Mouse (Mus musculus) ovary, postnatal 10 days (tissue): ENCODE measurements around the gene Cabp2.

Experiments used
- DNase-seq: peaks from one replicate; pipeline ENCODE4 v3.0.0; 2022; ENCODE audit warnings: low spot score

Cabp2 gene

GRCm38 (mm10) chr19:4082219-4082965, 1.0 kb downstream of the Cabp2 start:
- no peak for DNase-seq

- no peak for DNase-seq
These were observed 1.9 kb downstream of the Cabp2 start for GRCm38 (mm10) chr19:4083316-4083715.

- DNase-seq: no peak
These were observed 2.4 kb downstream of the Cabp2 start for GRCm38 (mm10) chr19:4083826-4084225.

GRCm38 (mm10) chr19:4084984-4085383, 3.6 kb downstream of the Cabp2 start:
- DNase-seq: no peak

- no peak for DNase-seq
These were observed 4.8 kb downstream of the Cabp2 start for GRCm38 (mm10) chr19:4086156-4086555.

- no peak for DNase-seq
These were observed 5.7 kb downstream of the Cabp2 start for GRCm38 (mm10) chr19:4087090-4087489.

- no peak for DNase-seq
These were observed 6.8 kb downstream of the Cabp2 start for GRCm38 (mm10) chr19:4088146-4088545.

GRCm38 (mm10) chr19:4089128-4089527, 7.8 kb downstream of the Cabp2 start:
- no peak for DNase-seq

- DNase-seq: no peak
These were observed 9.1 kb downstream of the Cabp2 start for GRCm38 (mm10) chr19:4090446-4090845.

GRCm38 (mm10) chr19:4091383-4091782, 10.0 kb downstream of the Cabp2 start:
- no peak for DNase-seq

- DNase-seq: no peak
These were observed 11.4 kb downstream of the Cabp2 start for GRCm38 (mm10) chr19:4092750-4093149.

GRCm38 (mm10) chr19:4093772-4094171, 12.4 kb downstream of the Cabp2 start:
- no peak for DNase-seq

- DNase-seq: no peak
These were observed 13.0 kb downstream of the Cabp2 start for GRCm38 (mm10) chr19:4094348-4094747.

GRCm38 (mm10) chr19:4094774-4095303, 13.5 kb downstream of the Cabp2 start:
- no peak for DNase-seq

GRCm38 (mm10) chr19:4095802-4096201, 14.4 kb downstream of the Cabp2 start:
- DNase-seq: no peak

- DNase-seq: peak; percentile 99
These were observed 15.5 kb downstream of the Cabp2 start, which contains the start of gene Cdk2ap2 for GRCm38 (mm10) chr19:4096642-4097440. Cdk2ap2 (plus strand) TSS chr19:4097182.

GRCm38 (mm10) chr19:4097441-4097825, 16.1 kb downstream of the Cabp2 start:
- DNase-seq: no peak

- no peak for DNase-seq
These were observed 17.0 kb downstream of the Cabp2 start for GRCm38 (mm10) chr19:4098426-4098825.

GRCm38 (mm10) chr19:4099056-4099455, 17.7 kb downstream of the Cabp2 start:
- DNase-seq: peak; percentile 79

- peak; percentile 44 for DNase-seq
These were observed 18.7 kb downstream of the Cabp2 start, which contains the start of gene Pitpnm1 for GRCm38 (mm10) chr19:4099837-4100717. Pitpnm1 (plus strand) TSS chr19:4099998.

- DNase-seq: no peak
These were observed 19.4 kb downstream of the Cabp2 start for GRCm38 (mm10) chr19:4100718-4101261.

GRCm38 (mm10) chr19:4101466-4101865, 20.1 kb downstream of the Cabp2 start:
- no peak for DNase-seq
